In the genomic region with DNA sequence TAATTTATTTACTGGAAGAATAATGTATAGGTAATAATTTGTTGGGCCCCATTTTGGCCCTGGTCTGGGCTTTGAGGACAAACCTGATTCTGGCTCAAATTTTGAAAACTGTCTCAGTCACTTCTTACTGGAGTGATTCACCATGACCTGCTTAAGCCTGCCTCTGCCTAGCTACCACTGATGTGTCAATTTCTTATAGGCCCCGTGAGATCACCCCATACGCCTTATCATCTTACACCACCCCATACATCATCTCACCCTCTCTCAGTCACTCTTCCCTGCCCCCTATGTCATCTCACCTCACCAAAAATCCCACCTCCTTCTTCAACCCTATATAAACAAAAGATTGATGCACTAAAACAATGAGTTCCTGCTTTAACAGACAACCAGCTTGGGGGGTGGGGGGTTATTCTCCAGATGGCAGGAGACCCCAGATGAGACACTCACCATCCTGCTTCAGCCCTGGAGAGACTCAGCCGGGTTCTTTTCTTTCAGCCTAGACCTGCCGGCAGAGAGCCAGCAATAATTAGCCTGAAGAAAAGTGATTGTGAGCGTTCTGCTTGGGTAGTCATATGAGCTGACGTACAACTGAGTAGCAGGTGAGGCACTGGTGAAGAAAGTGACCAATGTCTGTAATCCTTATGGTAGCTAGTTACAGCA, we compare ENCODE assay signal across 17 mouse cellular contexts.
"Had no signal": no experiment of that assay in that cellular context is flagged by ENCODE, and none has a peak within 500 bp of the region (broad histone marks: within the 10 kb centered on the region; RNA-seq: fewer than 3 reads in every experiment).

No protein-coding gene starts in this region.

- DNase-seq: kidney, adult 2 months; kidney, postnatal 14 days; kidney, postnatal 4 days; left cerebral cortex, postnatal 4 days; liver, postnatal 0 days; lung, postnatal 10 days; lung, postnatal 36 days; thymus, postnatal 25 days had no signal

- H3K4me3 ChIP-seq: kidney, embryonic 15.5 days; limb, embryonic 12.5 days; limb, embryonic 15.5 days; lung, embryonic 15.5 days; megakaryocyte, embryonic 14.5 days; midbrain, embryonic 10.5 days; midbrain, embryonic 13.5 days; neural tube, embryonic 12.5 days; neural tube, embryonic 15.5 days had no signal

- H3K4me1 ChIP-seq: kidney, embryonic 15.5 days; limb, embryonic 12.5 days; limb, embryonic 15.5 days; lung, embryonic 15.5 days; megakaryocyte, embryonic 14.5 days; midbrain, embryonic 10.5 days; midbrain, embryonic 13.5 days; neural tube, embryonic 12.5 days; neural tube, embryonic 15.5 days had no signal
